Mouse (Mus musculus) adrenal gland, adult 8-10 months (tissue): Measurements from ENCODE around the gene 4930438A08Rik. TPM values are rescaled to one million over a fixed set of nuclear protein-coding genes. Genes with fewer than 3 reads are reported as not detected.

ENCODE experiments used
- DNase-seq: peaks from one replicate; pipeline ENCODE4 v3.0.0; 2022
- total RNA-seq, 4 experiments: library from RNA; stranded (reverse); gene quantifications; 2 replicates each; pipeline ENCODE4 v1.2.4; 2022

Gene 4930438A08Rik
- total RNA-seq, 4 experiments from 2014 or later, result not detected

- no peak for DNase-seq
Measured at GRCm38 (mm10) chr11:58324614-58325229, 50.1 kb downstream of the 4930438A08Rik start.

GRCm38 (mm10) chr11:58326781-58327180 lies 52.2 kb downstream of the 4930438A08Rik start:
- DNase-seq, result no peak

- DNase-seq, result no peak
Measured at GRCm38 (mm10) chr11:58329906-58330275, 55.3 kb downstream of the 4930438A08Rik start.

GRCm38 (mm10) chr11:58330276-58331148 lies 55.9 kb downstream of the 4930438A08Rik start, which contains the start of the genes Zfp672 and Sh3bp5l:
Gene Zfp672, minus strand, starts transcription at chr11:58330339.
Gene Sh3bp5l, plus strand, starts transcription at chr11:58330724.
- DNase-seq, result peak; percentile 87

- no peak for DNase-seq
Measured at GRCm38 (mm10) chr11:58331149-58331495, 56.5 kb downstream of the 4930438A08Rik start.

- DNase-seq, result no peak
Measured at GRCm38 (mm10) chr11:58331546-58331945, 56.9 kb downstream of the 4930438A08Rik start.

GRCm38 (mm10) chr11:58334746-58335145 lies 60.1 kb downstream of the 4930438A08Rik start:
- DNase-seq, result peak; percentile 89

Other genes starting within 250 kb of the 4930438A08Rik start
- 1 to 10 TPM in 1 of 4 experiments, not detected in 3; 3.1 TPM for gene Gm12248, start 181.7 kb upstream of the 4930438A08Rik start, total RNA-seq
- gene Cnot8, start 170.6 kb upstream of the 4930438A08Rik start, total RNA-seq, result 10 to 100 TPM; 55.0 to 59.3 (median 56.6) TPM
- 10 to 100 TPM; 20.5 to 34.7 (median 26.4) TPM for gene Gemin5, start 106.3 kb upstream of the 4930438A08Rik start, total RNA-seq
- 10 to 100 TPM; 63.8 to 78.6 (median 70.4) TPM for gene Mrpl22, start 103.1 kb upstream of the 4930438A08Rik start, total RNA-seq
- 10 to 100 TPM; 12.9 to 17.0 (median 16.2) TPM for gene Igtp, start 75.2 kb upstream of the 4930438A08Rik start, total RNA-seq
- 10 to 100 TPM; 14.7 to 19.4 (median 17.3) TPM for gene Irgm2, start 75.2 kb upstream of the 4930438A08Rik start, total RNA-seq
- 10 to 100 TPM in 3 of 4 experiments, 1 to 10 TPM in 1; 9.6 to 26.7 (median 17.0) TPM for gene Zfp692, start 32.3 kb downstream of the 4930438A08Rik start, total RNA-seq
- gene Zfp672, start 55.5 kb downstream of the 4930438A08Rik start, total RNA-seq, result 10 to 100 TPM; 44.3 to 65.6 (median 54.7) TPM
- gene Sh3bp5l, start 55.9 kb downstream of the 4930438A08Rik start, total RNA-seq, result 10 to 100 TPM; 53.5 to 58.2 (median 55.9) TPM
- gene Lypd8, start 104.2 kb downstream of the 4930438A08Rik start, total RNA-seq, result not detected
- not detected for gene 1810065E05Rik, start 146.3 kb downstream of the 4930438A08Rik start, total RNA-seq
- gene Gm12253, start 157.8 kb downstream of the 4930438A08Rik start, total RNA-seq, result not detected
- not detected for gene Lypd9, start 178.1 kb downstream of the 4930438A08Rik start, total RNA-seq
- gene Olfr30, start 187.5 kb downstream of the 4930438A08Rik start, total RNA-seq, result not detected
- not detected for gene Olfr332, start 217.8 kb downstream of the 4930438A08Rik start, total RNA-seq
- gene Olfr331, start 227.8 kb downstream of the 4930438A08Rik start, total RNA-seq, result not detected